Mouse (Mus musculus) bone marrow macrophage, adult 2 months (primary cell): ENCODE data around the gene Akp3. TPM values are rescaled to one million over a fixed set of nuclear protein-coding genes. Genes with fewer than 3 reads are reported as not detected.
A peak's percentile ranks its signal among the peaks of the same experiment; 100 is the strongest.

ENCODE experiments used
- H3K27ac ChIP-seq: 2 replicates; pipeline ENCODE4 v1.5.1; 2012; ENCODE audit warnings: low read depth, low read length; ENCODE audit not compliant: insufficient read depth
- H3K4me1 ChIP-seq: 2 replicates; pipeline ENCODE4 v1.6.1; 2012; ENCODE audit warnings: low read length; ENCODE audit not compliant: control insufficient read depth, insufficient read depth
- H3K4me3 ChIP-seq: 2 replicates; pipeline ENCODE4 v1.5.1; 2012; ENCODE audit warnings: mild to moderate bottlenecking, low read length, moderate library complexity; ENCODE audit not compliant: insufficient read depth
- CTCF ChIP-seq: IDR thresholded peaks from 2 replicates; pipeline ENCODE4 v1.5.1; 2012; ENCODE audit warnings: low read depth, mild to moderate bottlenecking, low read length, moderate library complexity
- POLR2A ChIP-seq: IDR thresholded peaks from 2 replicates; pipeline ENCODE4 v1.6.1; 2012; ENCODE audit warnings: mild to moderate bottlenecking, low read depth, low read length, borderline replicate concordance
- polyA plus RNA-seq: library from polyadenylated mRNA; stranded (reverse); fragments of >200 nt; gene quantifications from 2 replicates; pipeline ENCODE4 v1.2.4, GENCODE M21; 2012; ENCODE audit not compliant: missing spikeins, insufficient read depth, insufficient read length

Gene Akp3
- polyA plus RNA-seq, 1 experiment, result not detected

GRCm38 (mm10) chr1:87174006-87174955 is 49.5 kb downstream of the Akp3 start:
- H3K4me1 ChIP-seq, result 0 out of 2 replicates have a peak, but pooled peaks cover 5% of the 10 kb centered on the region
- TF ChIP-seq CTCF (peak; percentile 92), POLR2A (no peak)
- no peak overlapping the region for H3K4me3 ChIP-seq
- no peak overlapping the region for H3K27ac ChIP-seq

- Histone ChIP-seq H3K4me1 (peaks cover 16% of the 10 kb centered on the region), H3K27ac (no peak overlapping the region), H3K4me3 (no peak overlapping the region)
- TF ChIP-seq CTCF (no peak), POLR2A (no peak)
These were observed 51.1 kb downstream of the Akp3 start for GRCm38 (mm10) chr1:87175852-87176292.

Other genes with a start within 250 kb of the Akp3 start
- not detected in 2 replicates for gene Alppl2, start 35.0 kb upstream of the Akp3 start, polyA plus RNA-seq
- gene Alpi, start 23.4 kb upstream of the Akp3 start, polyA plus RNA-seq, result not detected in 2 replicates
- not detected in 2 replicates for gene Ecel1, start 31.5 kb downstream of the Akp3 start, polyA plus RNA-seq
- gene Prss56, start 58.3 kb downstream of the Akp3 start, polyA plus RNA-seq, result not detected in 2 replicates
- gene Chrnd, start 65.6 kb downstream of the Akp3 start, polyA plus RNA-seq, result not detected in 2 replicates
- gene Chrng, start 79.7 kb downstream of the Akp3 start, polyA plus RNA-seq, result not detected in 2 replicates
- gene Eif4e2, start 88.9 kb downstream of the Akp3 start, polyA plus RNA-seq, result 97.9 and 99.5 TPM in 2 replicates
- not detected in 2 replicates for gene Efhd1, start 139.4 kb downstream of the Akp3 start, polyA plus RNA-seq
- gene Gigyf2, start 202.0 kb downstream of the Akp3 start, polyA plus RNA-seq, result 35.7 and 44.4 TPM in 2 replicates